ENCODE assay signal across 8 mouse cellular contexts in the genomic region with DNA sequence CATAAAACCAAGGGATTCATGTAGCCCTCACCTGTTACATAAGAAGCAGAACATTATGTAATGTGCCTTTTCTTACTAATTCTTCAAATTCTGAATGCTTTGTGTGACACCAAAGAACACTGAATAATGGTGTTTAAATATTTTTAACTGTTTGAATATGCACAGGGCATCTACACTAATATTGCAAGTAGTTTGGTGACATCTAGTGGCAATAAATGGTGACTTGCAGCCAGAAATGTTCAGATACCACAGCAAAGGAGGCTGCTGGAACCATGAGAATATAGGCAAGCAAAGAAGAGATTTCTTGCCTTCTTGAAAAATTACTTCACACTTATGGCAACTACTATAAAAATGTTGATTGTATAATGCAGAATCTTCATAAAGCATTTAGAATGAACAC.
DNase-seq lines count a peak whose midpoint lies in the region; TF ChIP-seq lines count a peak whose summit lies in the region.

No protein-coding gene starts in this region.

- peak; percentile 81 for DNase-seq in layer of hippocampus, adult 11-12 months (ENCODE audit: low spot score)
- DNase-seq in layer of hippocampus, postnatal 25 days (ENCODE audit: extremely low spot score in 1 of 2, low spot score in 1 of 2): no peak
- peak; percentile 54 for DNase-seq in Muller cell, postnatal 12 days (ENCODE audit: inconsistent ontology term)
- DNase-seq in embryo, embryonic 9.5 days (ENCODE audit: extremely low spot score): peak; percentile 51
- DNase-seq in layer of hippocampus, adult 2 months (ENCODE audit: low spot score in 2 of 2): peak; percentile 67 to 84
- peak; percentile 85 for DNase-seq in telencephalon, adult 2 months (ENCODE audit: low read depth, low spot score)
- DNase-seq in thymus, adult 18-20 months: no peak
- DNase-seq in heart, postnatal 36 days: no peak

- peak; percentile 88 for TF ChIP-seq CTCF in layer of hippocampus, adult 2 months (conservative IDR thresholded peaks at IDR 0.05)

- peak overlapping the region; percentile 90 for H3K27ac ChIP-seq in layer of hippocampus, adult 2 months

- H3K4me3 ChIP-seq in layer of hippocampus, adult 2 months: peak overlapping the region; percentile 29; the same call in 1 of the 2 replicates

- intact Hi-C loops in heart, postnatal 36 days (cut with DNase I): loop anchor here (5.0 kb wide), 1 partner anchor 1816 kb away; no protein-coding TSS in a partner anchor

Comparison
In these comparisons a context has a peak if more than half of its experiments do, and no peak if none do; other contexts are left out.
1. DNase-seq: peak in layer of hippocampus, adult 11-12 months (single experiment), Muller cell, postnatal 12 days (single experiment), embryo, embryonic 9.5 days (single experiment), layer of hippocampus, adult 2 months (2 of 2) and telencephalon, adult 2 months (single experiment); none in layer of hippocampus, postnatal 25 days (0 of 2), thymus, adult 18-20 months (0 of 2) and heart, postnatal 36 days (0 of 2).